Mouse (Mus musculus): Measurements from ENCODE around the gene Plscr3. TPM values are rescaled to one million over a fixed set of nuclear protein-coding genes. Genes with fewer than 3 reads are reported as not detected.

Plscr3 gene
- polyA plus RNA-seq, 1 experiment from 2014 or later: 44.3 TPM

DNA sequence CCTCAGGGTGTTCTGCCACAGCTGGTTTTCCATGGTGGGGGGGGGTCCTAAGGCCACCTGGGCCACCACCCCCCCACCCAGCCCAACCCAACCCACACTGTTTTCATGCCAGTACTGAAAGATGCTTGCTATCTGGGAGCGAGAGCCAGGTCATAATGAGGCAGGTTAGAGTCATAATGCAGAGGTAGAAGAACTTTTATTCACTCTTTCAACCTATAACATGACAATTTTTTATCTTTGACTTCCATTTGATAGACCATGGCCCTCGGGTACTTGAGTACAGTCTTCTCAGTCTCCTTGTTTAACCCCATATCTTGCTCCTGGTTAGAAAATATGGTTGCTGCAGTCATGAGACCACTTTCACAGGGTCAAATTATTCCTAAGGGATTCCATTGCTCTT lies 27.8 kb upstream of the Plscr3 start, which contains the start of gene Spem2:
Spem2 (minus strand) TSS at position 101 of the 400 bp plus-strand sequence.
- no peak within 1 kb of the TSS for H3K27ac ChIP-seq (ENCODE audit: low read depth, low read length)
- H3K4me3 ChIP-seq (ENCODE audit: low read depth, low read length): no peak within 1 kb of the TSS
- no peak within 1 kb of the TSS for H3K9ac ChIP-seq (ENCODE audit: low read length)
- H3K4me2 ChIP-seq (ENCODE audit: low read length): no peak within 1 kb of the TSS
- H3K9me3 ChIP-seq (replicated peaks; ENCODE audit: control insufficient read depth, low read length): no peaks in the 10 kb centered on the region
- no peak for DNase-seq (ENCODE audit: low spot score)
- H3K4me1 ChIP-seq (ENCODE audit: control insufficient read depth, insufficient read depth, low read length): no peaks in the 10 kb centered on the region
- H3K27me3 ChIP-seq (replicated peaks; ENCODE audit: control insufficient read depth, insufficient read depth, low read length): no peaks in the 10 kb centered on the region
- no peaks in the 10 kb centered on the region for H3K36me3 ChIP-seq (ENCODE audit: control insufficient read depth, insufficient read depth, low read length)
- no peak for ATAC-seq
- 79% methylated on average over 2 of the region's 2 CpGs for WGBS

DNA sequence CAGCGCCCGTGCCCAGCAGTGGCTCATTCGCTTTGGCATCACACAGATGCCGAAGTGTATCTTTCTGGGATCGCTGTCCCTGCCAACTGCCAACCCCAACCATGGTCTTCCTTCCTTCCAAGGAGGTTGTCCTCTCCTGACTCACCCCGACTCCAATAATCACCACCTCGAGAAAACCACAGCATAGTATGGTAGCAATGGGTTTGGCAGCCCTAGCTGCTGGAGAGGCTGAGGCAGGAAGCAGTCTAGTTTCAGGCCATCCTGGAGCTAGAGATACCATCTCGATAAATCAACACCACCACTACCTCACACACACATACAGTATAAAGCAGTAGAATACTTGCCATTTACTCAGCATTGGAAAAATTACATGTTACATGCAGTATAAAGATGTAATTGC lies 27.3 kb upstream of the Plscr3 start:
- H3K9ac ChIP-seq (ENCODE audit: low read length): no peak overlapping the region
- H3K4me1 ChIP-seq (ENCODE audit: control insufficient read depth, insufficient read depth, low read length): no peaks in the 10 kb centered on the region
- H3K27me3 ChIP-seq (replicated peaks; ENCODE audit: control insufficient read depth, insufficient read depth, low read length): no peaks in the 10 kb centered on the region
- H3K9me3 ChIP-seq (replicated peaks; ENCODE audit: control insufficient read depth, low read length): no peaks in the 10 kb centered on the region
- ATAC-seq (no peak), DNase-seq (ENCODE audit: low spot score) (no peak)
- H3K36me3 ChIP-seq (ENCODE audit: control insufficient read depth, insufficient read depth, low read length): peaks cover 2% of the 10 kb centered on the region; the same call in 1 of the 2 replicates
- H3K27ac ChIP-seq (ENCODE audit: low read depth, low read length): no peak overlapping the region
- no peak overlapping the region for H3K4me2 ChIP-seq (ENCODE audit: low read length)
- 92% methylated on average over 8 of the region's 8 CpGs for WGBS
- no peak overlapping the region for H3K4me3 ChIP-seq (ENCODE audit: low read depth, low read length)

DNA sequence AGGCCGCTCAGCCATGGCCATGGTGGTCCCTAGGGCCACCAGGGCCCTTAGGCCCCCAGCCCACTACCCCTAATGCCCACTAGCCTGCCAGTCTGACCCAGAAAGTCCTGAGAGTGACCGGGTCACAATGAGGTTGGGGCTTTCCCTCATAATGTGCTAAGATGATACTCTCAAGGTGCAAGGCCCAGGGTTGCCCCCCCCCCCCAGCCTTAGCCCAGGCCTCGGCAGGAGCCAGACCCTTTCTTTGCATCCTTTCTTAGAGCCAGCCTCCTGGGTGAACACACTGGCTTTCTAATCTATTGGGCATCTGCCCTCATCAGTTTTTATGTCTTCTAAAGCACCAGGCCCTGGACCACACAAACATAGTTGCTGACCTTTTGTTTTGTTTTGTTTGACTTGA lies 24.1 kb upstream of the Plscr3 start, which contains the start of gene Spem1:
Spem1 (minus strand) TSS at position 101 of the 400 bp plus-strand sequence.
- no peak within 1 kb of the TSS for H3K4me2 ChIP-seq (ENCODE audit: low read length)
- H3K4me3 ChIP-seq (ENCODE audit: low read depth, low read length): no peak within 1 kb of the TSS
- WGBS: 85% methylated on average over 3 of the region's 3 CpGs
- H3K4me1 ChIP-seq (ENCODE audit: control insufficient read depth, insufficient read depth, low read length): no peaks in the 10 kb centered on the region
- ATAC-seq (no peak), DNase-seq (ENCODE audit: low spot score) (no peak)
- no peak within 1 kb of the TSS for H3K9ac ChIP-seq (ENCODE audit: low read length)
- H3K27ac ChIP-seq (ENCODE audit: low read depth, low read length): no peak within 1 kb of the TSS
- no peaks in the 10 kb centered on the region for H3K9me3 ChIP-seq (replicated peaks; ENCODE audit: control insufficient read depth, low read length)
- peaks cover 32% of the 10 kb centered on the region for H3K36me3 ChIP-seq (ENCODE audit: control insufficient read depth, insufficient read depth, low read length)
- H3K27me3 ChIP-seq (replicated peaks; ENCODE audit: control insufficient read depth, insufficient read depth, low read length): no peaks in the 10 kb centered on the region

DNA sequence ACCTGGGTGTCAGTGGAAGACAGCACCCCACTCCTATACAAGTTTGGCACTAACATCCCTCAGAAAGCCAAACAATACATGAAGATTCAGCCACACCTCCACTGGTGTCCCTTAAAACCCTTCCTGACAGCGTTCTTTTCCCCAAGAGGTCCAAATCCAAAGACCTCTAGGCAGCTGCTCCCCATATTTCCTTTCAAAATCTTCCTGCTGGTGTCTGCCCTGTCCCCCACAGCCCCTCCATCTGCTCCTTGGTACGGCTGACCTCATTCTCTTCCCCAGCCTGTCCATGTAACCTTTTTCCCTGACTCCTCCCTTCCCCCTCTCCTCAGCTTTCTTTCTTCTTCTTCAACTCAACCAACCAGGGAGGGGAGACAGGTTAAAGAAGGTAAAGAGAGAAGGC lies 22.7 kb upstream of the Plscr3 start:
- no peak overlapping the region for H3K27ac ChIP-seq (ENCODE audit: low read depth, low read length)
- H3K36me3 ChIP-seq (ENCODE audit: control insufficient read depth, insufficient read depth, low read length): peaks cover 46% of the 10 kb centered on the region
- WGBS: 75% methylated on average over 2 of the region's 2 CpGs
- no peaks in the 10 kb centered on the region for H3K9me3 ChIP-seq (replicated peaks; ENCODE audit: control insufficient read depth, low read length)
- H3K9ac ChIP-seq (ENCODE audit: low read length): no peak overlapping the region
- H3K4me1 ChIP-seq (ENCODE audit: control insufficient read depth, insufficient read depth, low read length): no peaks in the 10 kb centered on the region
- H3K4me3 ChIP-seq (ENCODE audit: low read depth, low read length): no peak overlapping the region
- ATAC-seq (no peak), DNase-seq (ENCODE audit: low spot score) (no peak)
- no peak overlapping the region for H3K4me2 ChIP-seq (ENCODE audit: low read length)
- no peaks in the 10 kb centered on the region for H3K27me3 ChIP-seq (replicated peaks; ENCODE audit: control insufficient read depth, insufficient read depth, low read length)

DNA sequence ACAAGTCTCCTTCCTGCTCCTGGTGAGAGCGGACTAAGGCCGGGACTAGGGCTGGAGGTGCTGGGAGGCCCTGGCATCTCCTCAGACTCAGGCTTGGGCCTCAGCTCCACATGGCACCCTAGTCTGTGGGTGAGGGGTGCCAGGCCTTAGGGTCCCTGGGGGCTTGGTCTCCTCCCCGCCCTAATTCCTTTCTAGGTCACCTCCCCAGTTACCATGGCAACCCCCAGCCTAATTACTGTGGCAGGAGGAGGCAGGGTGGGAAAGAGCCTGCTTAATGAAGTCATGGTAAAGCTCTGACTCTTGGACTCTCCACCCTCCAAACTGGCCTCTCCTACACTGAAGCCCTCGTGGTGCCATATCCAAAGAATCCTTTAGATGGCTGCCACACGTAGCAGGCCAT lies 17.3 kb upstream of the Plscr3 start:
- H3K4me1 ChIP-seq (ENCODE audit: control insufficient read depth, insufficient read depth, low read length): peaks cover 2% of the 10 kb centered on the region
- WGBS: 55% methylated on average over 5 of the region's 5 CpGs
- H3K27ac ChIP-seq (ENCODE audit: low read depth, low read length): no peak overlapping the region
- no peaks in the 10 kb centered on the region for H3K9me3 ChIP-seq (replicated peaks; ENCODE audit: control insufficient read depth, low read length)
- ATAC-seq (no peak), DNase-seq (ENCODE audit: low spot score) (no peak)
- no peaks in the 10 kb centered on the region for H3K27me3 ChIP-seq (replicated peaks; ENCODE audit: control insufficient read depth, insufficient read depth, low read length)
- no peak overlapping the region for H3K9ac ChIP-seq (ENCODE audit: low read length)
- H3K4me2 ChIP-seq (ENCODE audit: low read length): no peak overlapping the region
- H3K36me3 ChIP-seq (ENCODE audit: control insufficient read depth, insufficient read depth, low read length): peaks cover 80% of the 10 kb centered on the region
- H3K4me3 ChIP-seq (ENCODE audit: low read depth, low read length): no peak overlapping the region

DNA sequence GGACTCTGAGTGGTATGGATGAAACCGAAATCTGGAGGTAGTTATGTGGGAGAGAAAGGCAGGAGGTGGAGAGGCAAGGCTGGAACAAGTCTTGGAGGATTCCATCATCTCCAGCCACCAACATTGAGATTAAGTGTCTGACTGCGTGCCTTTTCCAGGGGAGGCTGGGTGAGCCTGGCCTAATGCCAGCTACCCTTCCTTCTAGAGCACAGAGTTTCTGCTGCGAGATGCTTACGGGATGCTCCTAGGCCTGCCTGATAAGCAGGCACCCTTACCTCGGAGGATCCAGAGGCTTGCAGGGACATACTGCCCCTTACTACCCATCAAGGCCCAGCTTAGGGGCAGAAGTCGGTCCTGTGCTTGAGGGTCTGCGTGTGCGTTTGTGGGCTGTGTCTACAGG lies 12.6 kb upstream of the Plscr3 start:
- H3K27ac ChIP-seq (ENCODE audit: low read depth, low read length): no peak overlapping the region
- H3K4me3 ChIP-seq (ENCODE audit: low read depth, low read length): peak overlapping the region; percentile 90
- no peaks in the 10 kb centered on the region for H3K27me3 ChIP-seq (replicated peaks; ENCODE audit: control insufficient read depth, insufficient read depth, low read length)
- peak overlapping the region; percentile 98 for H3K9ac ChIP-seq (ENCODE audit: low read length)
- peaks cover 36% of the 10 kb centered on the region for H3K36me3 ChIP-seq (ENCODE audit: control insufficient read depth, insufficient read depth, low read length)
- DNase-seq (ENCODE audit: low spot score) (no peak), ATAC-seq (no peak)
- WGBS: 49% methylated on average over 8 of the region's 8 CpGs
- peaks cover 24% of the 10 kb centered on the region for H3K4me1 ChIP-seq (ENCODE audit: control insufficient read depth, insufficient read depth, low read length)
- no peaks in the 10 kb centered on the region for H3K9me3 ChIP-seq (replicated peaks; ENCODE audit: control insufficient read depth, low read length)
- H3K4me2 ChIP-seq (ENCODE audit: low read length): peak overlapping the region; percentile 96

DNA sequence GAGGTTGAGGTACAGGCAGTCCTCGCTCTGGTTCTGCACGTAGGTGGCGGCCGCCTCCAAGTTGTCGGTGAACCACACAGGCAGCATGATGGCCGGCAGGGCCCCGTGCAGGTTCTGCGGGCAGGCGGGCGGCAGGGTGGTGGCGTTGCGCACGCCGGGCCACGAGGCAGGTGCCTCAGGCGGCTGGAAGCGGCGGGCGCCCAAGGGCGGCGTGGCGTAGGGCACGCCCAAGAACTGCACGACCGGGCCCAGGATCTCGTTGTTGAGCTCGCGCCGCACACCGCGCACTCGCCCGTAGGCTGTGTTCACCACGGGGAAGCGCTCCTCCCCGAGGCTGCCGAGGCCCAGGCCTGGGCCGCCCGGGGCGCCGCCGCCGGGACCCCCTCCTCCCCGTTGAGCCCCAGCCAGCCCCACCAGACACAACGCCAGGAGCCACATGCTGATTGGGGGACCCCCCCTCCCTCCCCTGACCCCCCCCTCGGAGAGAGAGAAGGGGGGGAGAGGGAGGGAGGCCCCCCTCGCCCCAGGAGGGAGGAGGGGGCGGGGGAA lies 12.1 kb upstream of the Plscr3 start:
- Histone ChIP-seq H3K9ac (ENCODE audit: low read length) (peak overlapping the region; percentile 98), H3K4me3 (ENCODE audit: low read depth, low read length) (peak overlapping the region; percentile 90), H3K4me1 (ENCODE audit: control insufficient read depth, insufficient read depth, low read length) (peaks cover 27% of the 10 kb centered on the region), H3K27ac (ENCODE audit: low read depth, low read length) (peak overlapping the region; percentile 39; the same call in 1 of the 2 replicates), H3K27me3 (replicated peaks; ENCODE audit: control insufficient read depth, insufficient read depth, low read length) (no peaks in the 10 kb centered on the region), H3K4me2 (ENCODE audit: low read length) (peak overlapping the region; percentile 96), H3K9me3 (replicated peaks; ENCODE audit: control insufficient read depth, low read length) (no peaks in the 10 kb centered on the region), H3K36me3 (ENCODE audit: control insufficient read depth, insufficient read depth, low read length) (peaks cover 31% of the 10 kb centered on the region)
- DNase-seq (ENCODE audit: low spot score) (peak; percentile 51), ATAC-seq (no peak)
- 3% methylated on average over 37 of the region's 48 CpGs for whole genome bisulfite sequencing

DNA sequence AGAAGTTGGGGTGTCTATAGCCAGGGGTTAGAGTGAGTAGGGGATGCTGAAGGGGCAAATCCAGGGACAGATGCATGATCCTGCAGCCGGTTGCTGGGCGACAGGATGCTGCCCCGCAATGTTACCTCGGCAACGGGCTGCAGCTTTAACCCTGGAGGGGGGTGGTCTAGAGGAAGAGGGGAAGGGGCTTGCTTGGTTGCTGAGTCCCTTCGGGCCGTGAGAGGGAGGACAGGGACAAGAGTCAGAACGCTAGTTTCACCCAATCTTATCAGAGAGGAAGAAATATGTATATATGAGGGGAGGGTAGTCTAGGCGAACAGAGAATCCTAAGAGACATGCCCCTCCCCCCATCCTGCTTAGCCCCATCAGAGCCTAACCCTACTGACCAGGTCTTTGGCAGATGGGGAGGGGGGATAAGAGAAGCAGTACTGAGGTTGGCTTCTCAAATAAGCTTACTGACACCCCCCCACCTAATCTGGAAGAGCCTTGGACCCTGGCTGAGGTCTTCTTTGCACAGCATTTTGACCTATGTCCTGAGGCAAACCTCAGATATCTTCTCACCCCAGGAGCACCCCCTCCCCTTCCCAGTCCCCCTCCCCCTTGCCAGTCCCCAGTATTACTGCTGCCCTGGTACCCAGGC lies 10.7 kb upstream of the Plscr3 start:
- Histone ChIP-seq H3K4me3 (ENCODE audit: low read depth, low read length) (peak overlapping the region; percentile 90), H3K4me1 (ENCODE audit: control insufficient read depth, insufficient read depth, low read length) (peaks cover 30% of the 10 kb centered on the region), H3K9me3 (replicated peaks; ENCODE audit: control insufficient read depth, low read length) (no peaks in the 10 kb centered on the region), H3K27me3 (replicated peaks; ENCODE audit: control insufficient read depth, insufficient read depth, low read length) (no peaks in the 10 kb centered on the region), H3K36me3 (ENCODE audit: control insufficient read depth, insufficient read depth, low read length) (peaks cover 31% of the 10 kb centered on the region), H3K27ac (ENCODE audit: low read depth, low read length) (peak overlapping the region; percentile 17; the same call in 1 of the 2 replicates), H3K4me2 (ENCODE audit: low read length) (peak overlapping the region; percentile 96), H3K9ac (ENCODE audit: low read length) (peak overlapping the region; percentile 98)
- DNase-seq (ENCODE audit: low spot score): peak; percentile 24
- WGBS: 4% methylated on average over 9 of the region's 9 CpGs
- no peak for ATAC-seq

DNA sequence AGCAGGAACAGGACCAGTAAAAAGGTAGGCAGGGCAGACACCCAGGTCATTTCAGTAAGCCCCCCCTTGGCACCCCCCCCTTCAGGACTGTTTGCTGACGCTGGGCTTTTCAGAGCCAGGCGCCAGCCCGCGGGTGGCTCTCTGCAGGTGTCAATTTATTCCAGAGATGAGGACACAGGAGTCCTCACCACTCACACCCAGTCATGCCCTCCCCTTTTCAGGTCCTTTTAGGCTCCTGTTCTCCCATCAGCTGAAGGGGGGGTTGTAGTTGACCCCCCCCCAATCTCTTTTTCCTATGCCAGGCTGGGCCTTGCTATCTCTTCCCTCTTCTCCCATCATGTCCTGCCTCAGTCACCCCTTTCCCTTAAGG lies 10.2 kb upstream of the Plscr3 start:
- 6% methylated on average over 4 of the region's 4 CpGs for WGBS
- Histone ChIP-seq H3K4me3 (ENCODE audit: low read depth, low read length) (peak overlapping the region; percentile 90), H3K4me1 (ENCODE audit: control insufficient read depth, insufficient read depth, low read length) (peaks cover 30% of the 10 kb centered on the region), H3K4me2 (ENCODE audit: low read length) (peak overlapping the region; percentile 96), H3K36me3 (ENCODE audit: control insufficient read depth, insufficient read depth, low read length) (peaks cover 28% of the 10 kb centered on the region), H3K27me3 (replicated peaks; ENCODE audit: control insufficient read depth, insufficient read depth, low read length) (no peaks in the 10 kb centered on the region), H3K27ac (ENCODE audit: low read depth, low read length) (peak overlapping the region; percentile 95), H3K9me3 (replicated peaks; ENCODE audit: control insufficient read depth, low read length) (no peaks in the 10 kb centered on the region), H3K9ac (ENCODE audit: low read length) (peak overlapping the region; percentile 98)
- DNase-seq (ENCODE audit: low spot score) (no peak), ATAC-seq (no peak)

Measured in forebrain, embryonic 14.5 days (tissue).